Mouse (Mus musculus): ENCODE measurements around the gene Ubald1.

DNA sequence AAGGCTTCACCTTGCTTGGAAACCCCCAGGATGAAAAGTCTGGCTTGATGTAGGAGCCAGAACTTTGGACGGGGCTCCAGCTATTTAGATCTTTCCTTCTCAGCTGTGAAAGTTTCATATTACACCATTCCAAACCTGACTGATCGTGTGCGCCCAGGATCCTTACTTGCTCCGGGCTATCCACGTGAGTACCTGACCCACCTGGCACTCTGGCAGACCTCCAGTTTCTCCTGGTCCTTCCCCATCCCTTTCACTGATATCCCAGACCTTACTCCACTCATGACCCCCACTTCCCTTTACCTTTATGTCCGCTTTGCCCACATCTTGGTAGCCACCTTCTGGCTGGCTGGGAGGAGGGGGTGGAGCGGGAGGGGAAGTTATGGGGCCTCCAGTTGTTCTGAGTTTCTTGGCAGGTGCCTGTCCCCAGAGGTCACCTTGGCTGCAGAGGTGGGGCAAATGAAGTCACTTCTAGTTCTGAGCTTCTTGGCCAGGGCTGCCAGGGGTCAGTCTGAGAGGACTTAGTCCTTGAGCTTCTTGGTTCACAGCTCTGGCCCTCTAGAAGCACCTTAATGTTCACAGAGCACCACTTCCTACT, 13.9 kb downstream of the Ubald1 start:
- no peak for TF ChIP-seq GATA1 (IDR thresholded peaks at IDR 0.05; ENCODE audit: borderline replicate concordance, low read length)
- TF ChIP-seq FLI1 (IDR thresholded peaks at IDR 0.05; ENCODE audit: low read length), result no peak
